7 mouse cellular contexts compared by ENCODE assay signal in genomic region chr7:41632409-41633220, GRCm38 (mm10). TPM values are rescaled to one million over a fixed set of nuclear protein-coding genes. Genes with fewer than 3 reads are reported as not detected.
DNase-seq lines count a peak whose midpoint lies in the region; ATAC-seq lines count a peak whose summit lies in the region.

Gene Zfp788 (plus strand): TSS chr7:41633203.

- peak; percentile 98 for ATAC-seq in embryonic facial prominence, embryonic 12.5 days (ENCODE audit: insufficient number of reproducible peaks, insufficient read depth, low FRiP score, low TSS enrichment)
- ATAC-seq in limb, embryonic 11.5 days (ENCODE audit: insufficient number of reproducible peaks, low FRiP score, low TSS enrichment, low read depth), result peak; percentile 96
- peak; percentile 96 for ATAC-seq in midbrain, embryonic 14.5 days (ENCODE audit: low FRiP score, low TSS enrichment)

- H3K27ac ChIP-seq in embryonic facial prominence, embryonic 12.5 days, result peak within 1 kb of the TSS; percentile 94
- peak within 1 kb of the TSS; percentile 38 for H3K27ac ChIP-seq in limb, embryonic 11.5 days (replicated peaks; ENCODE audit: low read depth, low read length)
- H3K27ac ChIP-seq in midbrain, embryonic 14.5 days (replicated peaks; ENCODE audit: low read depth, low read length), result peak within 1 kb of the TSS; percentile 95

- H3K9me3 ChIP-seq in embryonic facial prominence, embryonic 12.5 days, result 0 out of 2 replicates have a peak, but pooled peaks cover 5% of the 10 kb centered on the region
- H3K9me3 ChIP-seq in limb, embryonic 11.5 days (ENCODE audit: control insufficient read depth, low read length), result no peaks in the 10 kb centered on the region
- H3K9me3 ChIP-seq in midbrain, embryonic 14.5 days (ENCODE audit: control insufficient read depth, low read length), result peaks cover 7% of the 10 kb centered on the region; the same call in 1 of the 2 replicates

- peaks cover 25% of the 10 kb centered on the region for H3K36me3 ChIP-seq in embryonic facial prominence, embryonic 12.5 days
- H3K36me3 ChIP-seq in limb, embryonic 11.5 days (ENCODE audit: control insufficient read depth, insufficient read depth, low read length), result peaks cover 4% of the 10 kb centered on the region; the same call in 1 of the 2 replicates
- peaks cover 25% of the 10 kb centered on the region for H3K36me3 ChIP-seq in midbrain, embryonic 14.5 days (ENCODE audit: control insufficient read depth, insufficient read depth, low read length)

- no peaks in the 10 kb centered on the region for H3K27me3 ChIP-seq in embryonic facial prominence, embryonic 12.5 days
- no peaks in the 10 kb centered on the region for H3K27me3 ChIP-seq in limb, embryonic 11.5 days (ENCODE audit: control insufficient read depth, insufficient read depth, low read length)
- no peaks in the 10 kb centered on the region for H3K27me3 ChIP-seq in midbrain, embryonic 14.5 days (ENCODE audit: control insufficient read depth, insufficient read depth, low read length)

- peak; percentile 87 for DNase-seq in adrenal gland, postnatal 25 days
- peak; percentile 100 for DNase-seq in heart, adult 11 months
- DNase-seq in kidney, adult 18-20 months, result peak; percentile 92
- DNase-seq in limb, embryonic 11.5 days (ENCODE audit: low spot score), result peak; percentile 88
- peak; percentile 95 for DNase-seq in midbrain, embryonic 14.5 days
- peak; percentile 74 to 78 for DNase-seq in spleen, adult 18-20 months

- H3K9ac ChIP-seq in embryonic facial prominence, embryonic 12.5 days, result peak within 1 kb of the TSS; percentile 56
- H3K9ac ChIP-seq in limb, embryonic 11.5 days (ENCODE audit: low read length), result peak within 1 kb of the TSS; percentile 53
- peak within 1 kb of the TSS; percentile 73 for H3K9ac ChIP-seq in midbrain, embryonic 14.5 days (replicated peaks; ENCODE audit: low read length)

- peak within 1 kb of the TSS; percentile 70 for H3K4me2 ChIP-seq in embryonic facial prominence, embryonic 12.5 days (replicated peaks)
- H3K4me2 ChIP-seq in limb, embryonic 11.5 days (ENCODE audit: low read depth, severe bottlenecking), result peak within 1 kb of the TSS; percentile 65
- peak within 1 kb of the TSS; percentile 72 for H3K4me2 ChIP-seq in midbrain, embryonic 14.5 days (ENCODE audit: low read length)

- H3K4me3 ChIP-seq in embryonic facial prominence, embryonic 12.5 days, result peak within 1 kb of the TSS; percentile 62
- peak within 1 kb of the TSS; percentile 41 for H3K4me3 ChIP-seq in limb, embryonic 11.5 days (ENCODE audit: low read depth, low read length)
- H3K4me3 ChIP-seq in midbrain, embryonic 14.5 days (replicated peaks; ENCODE audit: low read depth, low read length), result peak within 1 kb of the TSS; percentile 59

- 2% methylated on average over 27 of the region's 27 CpGs for WGBS in embryonic facial prominence, embryonic 12.5 days
- under 1% methylated on average over 27 of the region's 27 CpGs for WGBS in limb, embryonic 11.5 days
- WGBS in midbrain, embryonic 14.5 days, result 2% methylated on average over 27 of the region's 27 CpGs

- no peaks in the 10 kb centered on the region for H3K4me1 ChIP-seq in embryonic facial prominence, embryonic 12.5 days
- no peaks in the 10 kb centered on the region for H3K4me1 ChIP-seq in limb, embryonic 11.5 days (ENCODE audit: control insufficient read depth, insufficient read depth, low read length)
- no peaks in the 10 kb centered on the region; the same call in 1 of the 2 replicates for H3K4me1 ChIP-seq in midbrain, embryonic 14.5 days (ENCODE audit: control insufficient read depth, insufficient read depth, low read length)

RNA-seq across cellular contexts. Expression of gene Zfp788, which starts in this region (rescaled TPM):
- 14.2 and 17.5 TPM in 2 replicates for total RNA-seq in adrenal gland, postnatal 25 days (2021)
- 14.1 and 15.4 TPM in 2 replicates for polyA plus RNA-seq in embryonic facial prominence, embryonic 12.5 days (2016; fragmentation: Nextera tagmentation; extraction: Ambion mirVana)
- 11.8 and 15.5 TPM in 2 replicates for polyA plus RNA-seq in limb, embryonic 11.5 days (2014; fragmentation: Nextera tagmentation; extraction: Ambion mirVana)
- polyA plus RNA-seq in midbrain, embryonic 14.5 days (2014; fragmentation: Nextera tagmentation; extraction: Ambion mirVana), result 28.3 and 33.5 TPM in 2 replicates

Comparison
In these comparisons a context has a peak if more than half of its experiments do, and no peak if none do; other contexts are left out.
1. Peak in every context shown above with its lines: DNase-seq, ATAC-seq, H3K4me3 ChIP-seq and H3K27ac ChIP-seq.
2. H3K27ac ChIP-seq: peak in every context shown above with its lines; median percentile 95 in midbrain, embryonic 14.5 days; 94 in embryonic facial prominence, embryonic 12.5 days; 38 in limb, embryonic 11.5 days.